Mouse (Mus musculus) neutrophil, adult 59 days (primary cell): ENCODE measurements around the gene Slc16a4. TPM values are rescaled to one million over a fixed set of nuclear protein-coding genes. Genes with fewer than 3 reads are reported as not detected.

Source experiments
- total RNA-seq, 2 experiments: library from RNA; stranded (reverse); gene quantifications; 1 replicate in 1 of 2; 2 replicates in 1 of 2; pipeline ENCODE4 v1.2.4; 2023

Slc16a4 gene
- total RNA-seq = under 1 TPM in 1 of 2 experiments, not detected in 1; 0.15 TPM

DNA sequence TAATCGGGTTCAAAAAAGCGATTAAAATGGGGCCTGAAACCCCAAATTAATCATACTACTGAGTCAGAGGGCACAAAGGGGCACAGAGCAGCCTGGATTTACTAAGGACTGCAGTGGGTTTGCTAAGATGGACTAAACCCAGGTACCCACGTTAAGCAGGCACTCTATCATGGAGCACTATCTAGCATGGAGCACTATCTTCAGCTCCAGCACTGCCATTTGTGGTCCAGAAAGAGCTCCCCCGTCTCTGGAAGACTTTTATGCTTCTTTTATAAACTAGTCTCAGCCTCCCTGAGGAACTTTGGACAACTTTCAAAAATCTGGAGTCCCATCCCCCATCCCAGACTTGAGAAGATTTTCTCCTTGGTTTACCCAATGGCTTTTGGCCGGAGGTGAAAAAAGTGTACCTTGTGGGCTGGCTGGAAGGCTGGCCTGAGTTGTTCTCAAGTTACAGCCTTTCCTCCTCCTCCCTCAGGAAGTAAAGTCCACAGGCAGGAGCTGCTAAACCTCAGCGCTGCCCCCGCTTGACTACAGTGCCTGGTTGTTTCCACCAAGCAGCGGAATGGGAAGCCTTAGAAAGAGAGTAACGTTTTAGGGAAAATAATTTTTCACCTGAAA lies at the start of gene Slc16a4:
TSS of gene Slc16a4 (plus strand) at position 467 of the 618 bp plus-strand sequence.

DNA sequence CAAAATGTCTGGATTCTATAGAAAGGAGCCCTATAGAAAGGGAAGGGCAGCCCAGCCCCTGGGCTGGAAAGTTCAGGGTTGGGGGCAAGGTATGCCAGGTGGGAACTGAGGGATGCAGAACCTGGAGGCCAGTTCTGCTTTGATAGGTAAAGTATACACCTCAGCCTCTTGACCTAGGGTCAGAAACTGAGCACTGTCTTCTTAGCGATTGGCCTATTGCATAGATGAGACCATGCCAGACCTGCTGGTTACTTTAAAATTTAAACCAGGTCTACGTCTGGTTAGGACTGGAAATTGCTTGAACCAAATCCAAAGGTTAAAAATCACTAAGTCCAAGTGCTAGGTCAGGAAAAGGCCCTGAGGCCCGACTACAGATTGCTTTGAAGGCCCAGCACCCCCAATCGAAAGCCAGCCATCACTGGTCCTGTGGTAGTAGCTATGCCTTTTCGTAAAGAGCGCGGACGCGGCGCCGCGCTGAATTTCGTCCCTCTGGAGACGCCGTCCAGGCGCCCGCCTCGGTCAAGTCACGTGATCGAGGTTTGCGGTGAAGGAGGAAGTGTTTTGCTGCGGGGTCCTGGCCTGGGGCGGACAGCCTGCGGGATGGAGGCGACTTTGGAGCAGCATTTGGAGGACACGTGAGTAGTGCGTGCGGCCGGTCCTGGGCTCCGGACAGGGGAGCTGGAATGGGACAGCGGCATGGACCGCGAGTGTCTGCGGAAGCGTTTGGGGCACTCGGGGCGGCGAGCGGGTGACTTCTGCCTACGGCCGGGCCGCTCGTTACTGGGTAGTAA lies 12.4 kb upstream of the Slc16a4 start, which contains the start of gene Lamtor5:
TSS of gene Lamtor5 (plus strand) at position 380 of the 791 bp plus-strand sequence.

GRCm38 (mm10) chr3:107333381-107334201 lies 42.6 kb downstream of the Slc16a4 start, which contains the start of gene Rbm15:
TSS of gene Rbm15 (minus strand) at chr3:107333673.

Other genes with a start within 250 kb of the Slc16a4 start
- under 1 TPM in 1 of 2 experiments, not detected in 1; 0.04 TPM for gene Kcna2, start 190.1 kb upstream of the Slc16a4 start, total RNA-seq
- gene Kcna10, start 108.2 kb upstream of the Slc16a4 start, total RNA-seq = not detected
- gene Cym, start 69.5 kb upstream of the Slc16a4 start, total RNA-seq = not detected
- not detected for gene A630076J17Rik, start 60.6 kb upstream of the Slc16a4 start, total RNA-seq
- gene Prok1, start 51.5 kb upstream of the Slc16a4 start, total RNA-seq = not detected
- 10 to 100 TPM; 49.2 to 53.9 TPM for gene Lamtor5, start 12.4 kb upstream of the Slc16a4 start, total RNA-seq
- 10 to 100 TPM; 33.7 to 33.9 TPM for gene Rbm15, start 42.4 kb downstream of the Slc16a4 start, total RNA-seq
- not detected for gene Kcnc4, start 168.3 kb downstream of the Slc16a4 start, total RNA-seq
- not detected for gene Slc6a17, start 226.8 kb downstream of the Slc16a4 start, total RNA-seq